Mouse (Mus musculus) liver, postnatal 0 days (tissue): Measurements from ENCODE around the gene Tpst1. TPM values are rescaled to one million over a fixed set of nuclear protein-coding genes. Genes with fewer than 3 reads are reported as not detected.

ENCODE experiments used
- ATAC-seq: fragments of 200-750 bp; cut with Nextera tagmentation; 2 replicates; pipeline ENCODE4 v1.8.0; 2017; ENCODE audit warnings: mild to moderate bottlenecking, moderate library complexity
- DNase-seq: peaks from one replicate; pipeline ENCODE4 v3.0.0-alpha.2; 2016
- H3K27ac ChIP-seq: fragments of 300-500 bp; sonication (generic); 2 replicates; pipeline ENCODE4 v1.5.1; 2014; ENCODE audit warnings: antibody characterized with exemption, moderate library complexity, mild to moderate bottlenecking, low read depth
- H3K27me3 ChIP-seq: fragments of 300-500 bp; sonication (generic); 2 replicates; pipeline ENCODE4 v1.6.1; 2014; ENCODE audit warnings: low read length, control low read depth, mixed read lengths; ENCODE audit not compliant: insufficient read depth
- H3K36me3 ChIP-seq: fragments of 300-500 bp; sonication (generic); replicated peaks from 2 replicates; pipeline ENCODE4 v1.6.1; 2014; ENCODE audit warnings: mild to moderate bottlenecking, control low read depth, low read length, moderate library complexity, mixed read lengths; ENCODE audit not compliant: insufficient read depth
- H3K4me1 ChIP-seq: fragments of 300-500 bp; sonication (generic); 2 replicates; pipeline ENCODE4 v1.6.1; 2014; ENCODE audit warnings: antibody characterized with exemption, mild to moderate bottlenecking, control low read depth; ENCODE audit not compliant: insufficient read depth
- H3K4me2 ChIP-seq: fragments of 300-500 bp; sonication (generic); 2 replicates; pipeline ENCODE4 v1.6.1; 2014; ENCODE audit warnings: low read depth, mild to moderate bottlenecking, low read length, moderate library complexity, mixed read lengths
- H3K4me3 ChIP-seq: fragments of 300-500 bp; sonication (generic); 2 replicates; pipeline ENCODE4 v1.5.1; 2014; ENCODE audit warnings: low read depth, low read length
- H3K9ac ChIP-seq: fragments of 300-500 bp; sonication (generic); replicated peaks from 2 replicates; pipeline ENCODE4 v1.6.1; 2014; ENCODE audit warnings: mild to moderate bottlenecking, moderate library complexity
- H3K9me3 ChIP-seq: fragments of 300-500 bp; sonication (generic); 2 replicates; pipeline ENCODE4 v1.6.1; 2016; ENCODE audit warnings: mild to moderate bottlenecking, control low read depth, low read length, mixed read lengths
- CTCF ChIP-seq: sonication (generic); IDR thresholded peaks from 2 replicates; pipeline ENCODE4 v1.5.1; 2016; ENCODE audit warnings: antibody characterized with exemption, low read depth
- EP300 ChIP-seq: IDR thresholded peaks from 2 replicates; pipeline ENCODE4 v1.6.1; 2016; ENCODE audit warnings: antibody characterized with exemption, low read depth, mild to moderate bottlenecking
- WGBS: fragments of 180-500 bp; shearing (Covaris S2); extraction: QIAGEN DNeasy Blood & Tissue Kit; methylation state at CpG from one replicate; pipeline ENCODE4 v1.1.7; 2014; ENCODE audit not compliant: insufficient replicate concordance; 5-methylcytosine and 5-hydroxymethylcytosine counted together
- polyA plus RNA-seq: library from polyadenylated mRNA; unstranded; fragments of >200 nt; fragmentation: Nextera tagmentation; extraction: Ambion mirVana; gene quantifications from 2 replicates; pipeline ENCODE4 v1.2.1, GENCODE M21; 2015

Gene Tpst1
- polyA plus RNA-seq, 1 experiment from 2014 or later, result 23.8 TPM

DNA sequence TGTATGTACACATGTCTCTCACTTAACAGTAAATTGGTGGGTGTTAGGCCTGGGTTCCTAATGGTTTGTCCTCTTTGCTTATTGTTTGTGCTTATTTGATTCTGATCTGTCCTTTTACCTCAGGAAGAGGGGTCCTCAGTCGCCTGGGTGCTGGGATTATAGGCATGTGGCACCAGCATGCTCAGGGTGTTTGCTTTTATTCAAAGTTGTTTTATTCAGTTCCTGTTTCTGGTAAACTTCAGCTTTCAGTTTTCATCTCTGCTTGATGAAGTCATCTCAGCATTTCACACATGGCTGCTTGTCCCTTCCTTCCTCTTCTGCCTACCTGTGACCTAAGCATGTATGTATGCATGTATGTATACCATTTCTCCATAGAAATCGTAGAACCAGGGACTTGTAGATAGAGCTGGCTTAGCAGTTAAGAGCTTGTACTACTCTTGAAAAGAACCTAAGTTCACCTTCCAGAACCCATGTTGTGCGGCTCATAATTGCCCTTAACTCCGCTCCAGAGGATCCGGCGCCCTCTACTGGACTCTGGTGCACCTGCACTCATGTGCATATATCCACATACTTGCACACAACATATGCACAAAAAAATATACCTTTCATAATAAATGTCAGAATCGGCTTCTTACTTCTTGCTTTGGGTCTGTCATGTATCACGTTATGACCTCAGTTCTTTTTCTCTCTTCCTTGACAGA, 8.2 kb downstream of the Tpst1 start:
- TF ChIP-seq EP300 (no peak), CTCF (peak; percentile 58)
- no peak for ATAC-seq

DNA sequence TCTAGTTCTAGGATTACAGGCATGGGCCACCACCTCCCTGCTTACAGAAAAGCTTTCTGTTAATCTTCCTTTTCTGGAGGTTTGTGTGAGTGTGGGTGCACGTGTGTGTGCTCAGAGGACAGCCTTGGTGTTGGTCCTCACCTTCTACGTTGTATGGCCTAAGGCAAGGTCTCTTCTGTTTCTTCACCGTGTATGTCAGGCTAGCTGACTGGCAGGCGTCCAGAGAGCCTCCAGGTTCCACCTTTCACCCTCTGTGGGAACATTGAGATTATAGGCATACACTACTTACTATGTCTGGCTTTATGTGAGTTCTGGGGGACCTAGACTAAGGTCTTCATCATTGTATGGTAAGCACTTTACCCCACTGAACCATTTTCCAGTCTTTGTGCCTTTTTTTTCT, 9.3 kb downstream of the Tpst1 start:
- Histone ChIP-seq H3K27ac (no peak overlapping the region), H3K36me3 (no peaks in the 10 kb centered on the region), H3K4me3 (no peak overlapping the region), H3K27me3 (no peaks in the 10 kb centered on the region), H3K4me1 (peaks cover 20% of the 10 kb centered on the region), H3K4me2 (no peak overlapping the region), H3K9me3 (no peaks in the 10 kb centered on the region), H3K9ac (no peak overlapping the region)
- DNase-seq (peak; percentile 52), ATAC-seq (no peak)
- no peak for TF ChIP-seq EP300
- TF ChIP-seq CTCF, result no peak
- WGBS, result 47% methylated on average over 4 of the region's 4 CpGs

More for the DNA sequence above, 8.2 kb downstream of the Tpst1 start:
- DNase-seq, result peak; percentile 35
- Histone ChIP-seq H3K9me3 (no peaks in the 10 kb centered on the region), H3K4me3 (no peak overlapping the region), H3K27ac (no peak overlapping the region), H3K4me2 (no peak overlapping the region), H3K27me3 (no peaks in the 10 kb centered on the region), H3K9ac (no peak overlapping the region), H3K4me1 (peaks cover 20% of the 10 kb centered on the region), H3K36me3 (no peaks in the 10 kb centered on the region)
- WGBS, result 86% methylated on average over 8 of the region's 8 CpGs

GRCm38 (mm10) chr5:130084271-130084670, 11.1 kb downstream of the Tpst1 start:
- no peak for ATAC-seq
- 71% methylated on average over 3 of the region's 3 CpGs for WGBS

GRCm38 (mm10) chr5:130088008-130088407, 14.9 kb downstream of the Tpst1 start:
- TF ChIP-seq CTCF, result no peak
- no peak for TF ChIP-seq EP300
- Histone ChIP-seq H3K4me3 (no peak overlapping the region), H3K27ac (no peak overlapping the region), H3K9me3 (no peaks in the 10 kb centered on the region), H3K27me3 (no peaks in the 10 kb centered on the region), H3K4me1 (peaks cover 16% of the 10 kb centered on the region; the same call in 1 of the 2 replicates), H3K36me3 (no peaks in the 10 kb centered on the region), H3K9ac (no peak overlapping the region), H3K4me2 (no peak overlapping the region)
- ATAC-seq, result no peak
- 81% methylated on average over 7 of the region's 7 CpGs for WGBS
- DNase-seq, result no peak

More at GRCm38 (mm10) chr5:130084271-130084670, 11.1 kb downstream of the Tpst1 start:
- H3K9me3 ChIP-seq, result no peaks in the 10 kb centered on the region
- H3K4me1 ChIP-seq, result peaks cover 14% of the 10 kb centered on the region
- H3K4me2 ChIP-seq, result no peak overlapping the region
- no peaks in the 10 kb centered on the region for H3K27me3 ChIP-seq
- no peak overlapping the region for H3K9ac ChIP-seq
- H3K36me3 ChIP-seq, result no peaks in the 10 kb centered on the region
- TF ChIP-seq CTCF, result no peak
- no peak for TF ChIP-seq EP300
- H3K4me3 ChIP-seq, result no peak overlapping the region
- no peak for DNase-seq
- no peak overlapping the region for H3K27ac ChIP-seq

DNA sequence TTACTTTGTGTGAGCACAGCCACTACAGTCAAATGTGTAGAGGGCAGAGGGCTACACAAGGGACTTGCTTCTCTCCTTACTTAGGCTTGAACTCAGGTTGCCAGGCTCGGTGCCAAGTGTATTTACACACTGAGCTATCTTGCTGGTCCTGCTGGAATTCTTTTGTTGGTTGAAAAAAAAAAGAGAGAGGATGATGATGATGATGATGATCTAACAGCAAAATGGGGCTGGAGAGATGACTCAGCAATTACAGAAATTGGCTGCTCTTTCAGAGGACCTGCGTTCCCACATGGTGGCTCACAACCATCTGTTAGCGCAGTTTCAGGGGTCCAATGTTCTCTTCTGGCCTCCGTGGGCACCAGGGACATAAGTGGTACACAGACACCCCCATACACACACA, 15.5 kb downstream of the Tpst1 start:
- H3K36me3 ChIP-seq, result no peaks in the 10 kb centered on the region
- DNase-seq (no peak), ATAC-seq (no peak)
- 73% methylated on average over 4 of the region's 4 CpGs for WGBS
- no peak overlapping the region for H3K4me3 ChIP-seq
- no peaks in the 10 kb centered on the region for H3K9me3 ChIP-seq
- no peak overlapping the region for H3K27ac ChIP-seq
- TF ChIP-seq EP300 (no peak), CTCF (no peak)
- no peaks in the 10 kb centered on the region for H3K27me3 ChIP-seq
- no peak overlapping the region for H3K9ac ChIP-seq
- H3K4me2 ChIP-seq, result no peak overlapping the region
- peaks cover 16% of the 10 kb centered on the region; the same call in 1 of the 2 replicates for H3K4me1 ChIP-seq

DNA sequence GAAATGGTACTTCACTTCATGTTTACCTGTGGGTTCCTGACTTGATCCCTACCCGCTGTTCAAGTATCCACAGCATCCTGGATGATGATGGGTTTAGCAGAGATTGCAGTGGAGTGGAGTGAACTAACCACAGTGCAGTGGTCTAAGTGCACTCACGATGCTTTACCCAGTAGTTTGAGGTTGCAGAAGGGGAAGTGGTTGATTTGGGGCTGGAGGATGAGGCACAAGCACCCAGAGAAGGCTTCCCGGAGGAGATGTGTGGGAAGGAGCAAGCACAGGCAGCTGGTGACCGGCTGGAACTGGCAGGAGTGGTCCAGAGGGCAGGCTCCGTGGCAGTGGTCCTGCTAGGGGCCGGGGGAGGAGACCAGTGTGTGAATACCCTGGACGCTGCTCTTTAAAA, 16.1 kb downstream of the Tpst1 start:
- Histone ChIP-seq H3K9me3 (no peaks in the 10 kb centered on the region), H3K27me3 (no peaks in the 10 kb centered on the region), H3K9ac (no peak overlapping the region), H3K4me1 (peaks cover 16% of the 10 kb centered on the region; the same call in 1 of the 2 replicates), H3K4me2 (no peak overlapping the region), H3K36me3 (no peaks in the 10 kb centered on the region), H3K4me3 (no peak overlapping the region), H3K27ac (peak overlapping the region; percentile 57)
- no peak for DNase-seq
- WGBS, result 30% methylated on average over 7 of the region's 7 CpGs
- no peak for TF ChIP-seq CTCF
- TF ChIP-seq EP300, result no peak
- peak; percentile 12; the same call in 1 of the 2 replicates for ATAC-seq
